Mouse (Mus musculus): ENCODE measurements around the gene Zcchc3.

DNA sequence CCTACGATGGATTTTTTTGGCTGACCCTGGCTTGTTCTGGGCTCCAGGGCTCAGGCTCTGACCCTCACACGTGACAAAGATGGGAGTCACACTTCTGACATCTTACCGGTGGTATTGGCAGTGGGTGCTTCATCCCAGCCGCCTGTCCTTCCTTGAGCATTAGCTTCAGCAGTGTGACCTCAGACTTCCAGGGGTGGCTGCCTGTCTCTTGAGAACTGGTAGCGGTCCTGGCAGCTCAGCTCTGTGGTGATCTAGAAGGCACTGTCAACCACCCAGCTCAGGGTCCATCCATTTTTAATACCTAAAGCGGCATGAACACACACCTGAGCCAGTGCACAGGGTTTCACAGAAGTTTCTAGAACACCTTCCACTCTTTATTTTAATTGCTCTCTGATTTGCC, 5.0 kb downstream of the Zcchc3 start:
- TF ChIP-seq CTCF (IDR thresholded peaks at IDR 0.05; ENCODE audit: extremely low read depth, insufficient read depth, insufficient read length, insufficient replicate concordance) (no peak), POLR2A (IDR thresholded peaks at IDR 0.05; ENCODE audit: low read depth, low read length) (no peak)
